Mouse (Mus musculus) CH12.LX (cell line): ENCODE data around the gene Ccdc134. TPM values are rescaled to one million over a fixed set of nuclear protein-coding genes. Genes with fewer than 3 reads are reported as not detected.

ENCODE experiments used
- DNase-seq: peaks from one replicate; pipeline ENCODE4 v3.0.0-alpha.2; 2013; ENCODE audit errors: extremely low read depth
- H3K27ac ChIP-seq: 2 replicates; pipeline ENCODE4 v1.5.1; 2012; ENCODE audit warnings: low read depth, mild to moderate bottlenecking, control low read depth, moderate library complexity; ENCODE audit not compliant: insufficient read depth
- H3K27me3 ChIP-seq: replicated peaks from 2 replicates; pipeline ENCODE3; 2012; ENCODE audit warnings: inconsistent platforms
- H3K36me3 ChIP-seq, 2 experiments: replicated peaks in 1 of 2; 2 replicates each; pipeline versions ENCODE3 to v1.6.1; 2012; ENCODE audit warnings: inconsistent platforms in 1 of 2, low read length in 1 of 2, mild to moderate bottlenecking in 1 of 2, mixed read lengths in 1 of 2, moderate library complexity in 1 of 2; ENCODE audit not compliant: control insufficient read depth in 1 of 2, insufficient read depth in 1 of 2
- H3K4me1 ChIP-seq, 2 experiments: 2 replicates each; pipeline ENCODE4 v1.6.1; 2012; ENCODE audit warnings: inconsistent platforms in 1 of 2, moderate library complexity in 1 of 2; ENCODE audit not compliant: insufficient read depth in 2 of 2, control insufficient read depth in 1 of 2
- H3K4me2 ChIP-seq: 2 replicates; pipeline ENCODE4 v1.6.1; 2012; ENCODE audit warnings: low read depth, mild to moderate bottlenecking, control low read depth; ENCODE audit not compliant: poor library complexity, insufficient read depth, severe bottlenecking
- H3K4me3 ChIP-seq, 3 experiments: fragments of 150-350 bp in 1 of 3; sonication (generic) in 1 of 3; replicated peaks in 1 of 3; 2 replicates each; pipeline versions ENCODE3 to v1.5.1; 2011 to 2012; ENCODE audit warnings: low read depth in 2 of 3, low read length in 2 of 3, mild to moderate bottlenecking in 2 of 3, moderate library complexity in 2 of 3, control low read depth in 1 of 3, improper control_type of control experiment in 1 of 3, inconsistent platforms in 1 of 3, mixed read lengths in 1 of 3; ENCODE audit not compliant: poor library complexity in 1 of 3
- H3K79me2 ChIP-seq: replicated peaks from 2 replicates; pipeline ENCODE4 v1.6.1; 2012; ENCODE audit warnings: mild to moderate bottlenecking, moderate library complexity; ENCODE audit not compliant: control insufficient read depth, poor library complexity, insufficient read depth, severe bottlenecking; ENCODE audit errors: extremely low read depth
- H3K9ac ChIP-seq: 2 replicates; pipeline ENCODE4 v1.6.1; 2012; ENCODE audit warnings: low read depth, mild to moderate bottlenecking, control low read depth, moderate library complexity; ENCODE audit not compliant: insufficient read depth
- H3K9me3 ChIP-seq: replicated peaks from 2 replicates; pipeline ENCODE3; 2012; ENCODE audit warnings: low read length, inconsistent platforms, mixed read lengths
- BHLHE40 ChIP-seq: IDR thresholded peaks from 2 replicates; pipeline ENCODE4 v1.6.1; 2011; ENCODE audit warnings: mild to moderate bottlenecking, low read depth, low read length, improper control_type of control experiment
- CHD1 ChIP-seq: IDR thresholded peaks from 2 replicates; pipeline ENCODE4 v1.6.1; 2012; ENCODE audit warnings: low read depth, low read length, improper control_type of control experiment, inconsistent platforms
- CHD2 ChIP-seq: IDR thresholded peaks from 2 replicates; pipeline ENCODE4 v1.6.1; 2011; ENCODE audit warnings: low read length, improper control_type of control experiment
- CTCF ChIP-seq, 2 experiments: IDR thresholded peaks in 1 of 2; conservative IDR thresholded peaks in 1 of 2; 2 replicates each; pipeline ENCODE4 v1.5.1; 2011 to 2012; ENCODE audit warnings: low read depth in 2 of 2, low read length in 2 of 2, improper control_type of control experiment in 1 of 2, inconsistent platforms in 1 of 2, mild to moderate bottlenecking in 1 of 2, moderate library complexity in 1 of 2
- E2F4 ChIP-seq: IDR thresholded peaks from 2 replicates; pipeline ENCODE4 v1.6.1; 2011; ENCODE audit warnings: low read depth, low read length, improper control_type of control experiment; ENCODE audit not compliant: insufficient replicate concordance
- EP300 ChIP-seq: IDR thresholded peaks from 2 replicates; pipeline ENCODE4 v1.6.1; 2011; ENCODE audit warnings: low read length, improper control_type of control experiment
- ETS1 ChIP-seq: conservative IDR thresholded peaks from 2 replicates; pipeline ENCODE4 v1.6.1; 2012; ENCODE audit warnings: low read depth, mild to moderate bottlenecking, inconsistent platforms, low read length, improper control_type of control experiment, moderate library complexity
- GABPA ChIP-seq: IDR thresholded peaks from 2 replicates; pipeline ENCODE4 v1.6.1; 2012; ENCODE audit warnings: low read depth, low read length, improper control_type of control experiment, inconsistent platforms; ENCODE audit not compliant: insufficient replicate concordance
- HCFC1 ChIP-seq: IDR thresholded peaks from 2 replicates; pipeline ENCODE4 v1.6.1; 2012; ENCODE audit warnings: low read depth, mild to moderate bottlenecking, inconsistent platforms, low read length, improper control_type of control experiment
- KAT2A ChIP-seq: IDR thresholded peaks from 2 replicates; pipeline ENCODE4 v1.6.1; 2012; ENCODE audit warnings: low read length, improper control_type of control experiment, inconsistent platforms; ENCODE audit not compliant: insufficient replicate concordance
- MAFK ChIP-seq: IDR thresholded peaks from 2 replicates; pipeline ENCODE4 v1.6.1; 2011; ENCODE audit warnings: low read length, improper control_type of control experiment; ENCODE audit not compliant: insufficient replicate concordance
- MAZ ChIP-seq: IDR thresholded peaks from 2 replicates; pipeline ENCODE4 v1.6.1; 2012; ENCODE audit warnings: low read depth, mild to moderate bottlenecking, inconsistent platforms, low read length, improper control_type of control experiment, moderate library complexity
- MXI1 ChIP-seq: IDR thresholded peaks from 2 replicates; pipeline ENCODE4 v1.6.1; 2011; ENCODE audit warnings: mild to moderate bottlenecking, low read depth, low read length, improper control_type of control experiment
- NRF1 ChIP-seq: IDR thresholded peaks from 2 replicates; pipeline ENCODE4 v1.6.1; 2014; ENCODE audit warnings: low read depth, mild to moderate bottlenecking, inconsistent platforms, low read length, improper control_type of control experiment, moderate library complexity
- PAX5 ChIP-seq: IDR thresholded peaks from 2 replicates; pipeline ENCODE4 v1.6.1; 2012; ENCODE audit warnings: low read length, inconsistent platforms, mixed read lengths
- POLR2A ChIP-seq: IDR thresholded peaks from 2 replicates; pipeline ENCODE4 v1.6.1; 2011; ENCODE audit warnings: low read depth, mild to moderate bottlenecking, improper control_type of control experiment, low read length
- RAD21 ChIP-seq: IDR thresholded peaks from 2 replicates; pipeline ENCODE4 v1.6.1; 2011; ENCODE audit warnings: low read depth, mild to moderate bottlenecking, low read length, improper control_type of control experiment, moderate library complexity
- RCOR1 ChIP-seq: conservative IDR thresholded peaks from 2 replicates; pipeline ENCODE4 v1.6.1; 2012; ENCODE audit warnings: low read depth, mild to moderate bottlenecking, inconsistent platforms, low read length, improper control_type of control experiment
- SIN3A ChIP-seq: IDR thresholded peaks from 2 replicates; pipeline ENCODE4 v1.6.1; 2012; ENCODE audit warnings: low read length, improper control_type of control experiment, inconsistent platforms
- SMC3 ChIP-seq: IDR thresholded peaks from 2 replicates; pipeline ENCODE4 v1.6.1; 2011; ENCODE audit warnings: low read depth, low read length, improper control_type of control experiment
- TBP ChIP-seq: conservative IDR thresholded peaks from 2 replicates; pipeline ENCODE4 v1.6.1; 2011; ENCODE audit warnings: low read depth, low read length, improper control_type of control experiment
- TCF12 ChIP-seq: IDR thresholded peaks from 2 replicates; pipeline ENCODE4 v1.6.1; 2014; ENCODE audit warnings: low read depth, mild to moderate bottlenecking, inconsistent platforms, low read length, improper control_type of control experiment
- ZC3H11A ChIP-seq: IDR thresholded peaks from 2 replicates; pipeline ENCODE4 v1.6.1; 2012; ENCODE audit warnings: low read depth, mild to moderate bottlenecking, inconsistent platforms, low read length, improper control_type of control experiment
- ZKSCAN1 ChIP-seq: IDR thresholded peaks from 2 replicates; pipeline ENCODE4 v1.6.1; 2012; ENCODE audit warnings: low read depth, inconsistent platforms, low read length, improper control_type of control experiment, borderline replicate concordance
- ZMIZ1 ChIP-seq: IDR thresholded peaks from 2 replicates; pipeline ENCODE4 v1.6.1; 2012; ENCODE audit warnings: low read depth, mild to moderate bottlenecking, inconsistent platforms, low read length, improper control_type of control experiment
- ZNF384 ChIP-seq: IDR thresholded peaks from 2 replicates; pipeline ENCODE4 v1.6.1; 2012; ENCODE audit warnings: low read depth, low read length, improper control_type of control experiment, inconsistent platforms
- dilution Hi-C: fragments of 300-500 bp; cut with MboI; formaldehyde crosslinking; loops from 2 replicates; pipeline ENCODE4 v1.14.3; 2020; ENCODE audit warnings: low sequenced_read_pairs; ENCODE audit not compliant: extremely low pct_unique_long_range_greater_than_20kb, extremely low pct_ligation_motif_present
- in situ Hi-C: fragments of 300-500 bp; cut with MboI; formaldehyde crosslinking; loops from 3 replicates; pipeline ENCODE4 v1.14.3; 2019; ENCODE audit warnings: low sequenced_read_pairs, low pct_ligation_motif_present, low pct_unique_long_range_greater_than_20kb, mixed read lengths
- polyA plus RNA-seq: library from polyadenylated mRNA; unstranded; fragments of >175 nt; gene quantifications from 2 replicates; pipeline ENCODE4 v1.2.1, GENCODE M21; 2012; ENCODE audit warnings: low read depth; ENCODE audit not compliant: insufficient read length
- total RNA-seq, 2 experiments: library from RNA; depleted of rRNA; stranded (reverse); fragments of 300-350 nt in 1 of 2; fragments of >200 nt in 1 of 2; gene quantifications; 2 replicates each; pipeline ENCODE4 v1.2.3; 2012 to 2014

Gene Ccdc134
- total and polyA plus RNA-seq, 3 experiments: 35.7 to 43.6 (median 37.1) TPM

DNA sequence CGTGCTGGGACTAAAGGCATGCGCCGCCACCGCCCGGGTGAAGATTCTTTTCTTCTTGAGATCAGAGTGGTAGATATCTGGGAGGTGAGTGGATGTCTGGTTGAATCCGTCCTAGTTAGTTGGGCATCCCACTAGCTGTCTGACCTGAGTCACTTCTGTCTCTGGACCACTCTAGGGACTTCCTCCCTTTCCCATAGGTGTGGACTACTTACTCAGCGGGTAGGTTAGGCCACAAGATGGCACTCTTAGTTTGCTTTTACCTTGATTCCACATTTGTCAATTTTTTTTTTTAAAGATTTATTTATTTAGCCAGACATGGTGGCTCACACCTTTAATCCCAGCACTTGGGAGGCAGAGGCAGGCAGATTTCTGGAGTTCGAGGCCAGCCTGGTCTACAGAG lies 11.5 kb downstream of the Ccdc134 start (continued):
- no peak for TF ChIP-seq MXI1
- TF ChIP-seq ZC3H11A: peak; percentile 44; the same call in 1 of the 2 replicates
- TF ChIP-seq ZMIZ1: no peak
- peak; percentile 73 for TF ChIP-seq RAD21
- TF ChIP-seq SIN3A: no peak
- TF ChIP-seq NRF1: no peak
- TF ChIP-seq CHD2: no peak
- no peak for TF ChIP-seq BHLHE40
- no peak for TF ChIP-seq ETS1
- no peak for TF ChIP-seq CHD1
- TF ChIP-seq ZNF384: peak; percentile 93
- no peak for TF ChIP-seq PAX5
- no peak for TF ChIP-seq GABPA
- TF ChIP-seq TCF12: no peak
- TF ChIP-seq ZKSCAN1: no peak
- TF ChIP-seq KAT2A: no peak

DNA sequence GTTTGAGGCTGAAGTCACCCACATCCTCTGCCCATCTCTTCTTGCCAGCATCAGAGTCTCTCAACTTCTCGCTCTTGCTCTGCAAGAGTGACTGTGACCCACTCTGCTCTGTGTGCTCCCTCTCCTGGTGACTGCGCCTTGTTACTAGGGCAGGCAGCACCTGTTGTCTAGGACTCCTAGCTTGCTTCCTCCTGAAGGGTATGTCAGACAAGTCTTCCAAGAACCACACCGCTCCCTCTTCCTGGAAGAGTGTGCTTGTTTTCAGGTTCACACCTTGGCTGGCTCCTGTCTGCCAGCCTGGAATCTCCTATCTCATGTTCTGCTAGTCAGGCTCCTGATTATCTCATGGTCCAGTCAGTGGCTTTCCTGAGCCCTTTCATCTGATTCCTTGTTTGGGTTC lies 12.6 kb downstream of the Ccdc134 start:
- H3K4me1 ChIP-seq: peaks cover 5 to 55% of the 10 kb centered on the region in 2 experiments; a peak in 3 of 4 replicates
- DNase-seq: no peak
- no peak overlapping the region for H3K4me3 ChIP-seq
- H3K9ac ChIP-seq: no peak overlapping the region
- in situ Hi-C loops (loop anchor here (5.0 to 10.0 kb wide), 2 partner anchors 74 to 97 kb away; partner anchors contain the start of gene Shisa8), dilution Hi-C loops (no loop called here)
- TF ChIP-seq ZNF384 (no peak), ZKSCAN1 (no peak), CTCF (conservative IDR thresholded peaks at IDR 0.05 in 1 of 2, IDR thresholded peaks at IDR 0.05 in 1 of 2; ENCODE audit: low read depth in 2 of 2, low read length in 2 of 2) (peak in 1 of 2 experiments; percentile 55; a peak in 2 of 4 replicates), E2F4 (no peak), POLR2A (no peak), RCOR1 (no peak), TBP (no peak), MAFK (no peak), EP300 (no peak), ZC3H11A (no peak), MAZ (no peak), HCFC1 (no peak), ETS1 (no peak), BHLHE40 (no peak), SMC3 (peak; percentile 36), GABPA (no peak)
- H3K4me2 ChIP-seq: no peak overlapping the region
- H3K9me3 ChIP-seq: no peaks in the 10 kb centered on the region
- H3K79me2 ChIP-seq: no peaks in the 10 kb centered on the region
- no peaks in the 10 kb centered on the region for H3K27me3 ChIP-seq
- H3K36me3 ChIP-seq: peaks cover 26 to 68% of the 10 kb centered on the region in 2 experiments
- no peak overlapping the region for H3K27ac ChIP-seq
